Mouse (Mus musculus): ENCODE results near the gene 3110082J24Rik.
A peak's percentile ranks its signal among the peaks of the same experiment; 100 is the strongest.

Gene 3110082J24Rik

GRCm38 (mm10) chr5:30105668-30106300, at the start of gene 3110082J24Rik:
Gene 3110082J24Rik, minus strand, starts transcription at chr5:30106086.
- DNase-seq, result no peak

GRCm38 (mm10) chr5:30155395-30155792, 49.5 kb upstream of the 3110082J24Rik start:
- DNase-seq, result no peak

GRCm38 (mm10) chr5:30154474-30155394, 48.8 kb upstream of the 3110082J24Rik start, which contains the start of the genes Hadha and Hadhb:
Gene Hadha, minus strand, starts transcription at chr5:30155162.
Gene Hadhb, plus strand, starts transcription at chr5:30155248.
- DNase-seq, result peak; percentile 91 to 96

GRCm38 (mm10) chr5:30154013-30154412, 48.1 kb upstream of the 3110082J24Rik start:
- no peak for DNase-seq

- no peak for DNase-seq
Measured at GRCm38 (mm10) chr5:30153222-30153621, 47.3 kb upstream of the 3110082J24Rik start.

- DNase-seq, result no peak
Measured at GRCm38 (mm10) chr5:30152413-30152812, 46.5 kb upstream of the 3110082J24Rik start.

GRCm38 (mm10) chr5:30152007-30152406, 46.1 kb upstream of the 3110082J24Rik start:
- no peak for DNase-seq

GRCm38 (mm10) chr5:30148133-30148920, 42.4 kb upstream of the 3110082J24Rik start:
- no peak for DNase-seq

- no peak for DNase-seq
Measured at GRCm38 (mm10) chr5:30146526-30146925, 40.6 kb upstream of the 3110082J24Rik start.

GRCm38 (mm10) chr5:30138193-30138592, 32.3 kb upstream of the 3110082J24Rik start:
- DNase-seq, result no peak

- DNase-seq, result no peak
Measured at GRCm38 (mm10) chr5:30137271-30137670, 31.4 kb upstream of the 3110082J24Rik start.

- no peak for DNase-seq
Measured at GRCm38 (mm10) chr5:30135711-30136231, 29.9 kb upstream of the 3110082J24Rik start.

- DNase-seq, result no peak
Measured at GRCm38 (mm10) chr5:30132173-30132572, 26.3 kb upstream of the 3110082J24Rik start.

- no peak for DNase-seq
Measured at GRCm38 (mm10) chr5:30131246-30131645, 25.4 kb upstream of the 3110082J24Rik start.

GRCm38 (mm10) chr5:30128680-30129079, 22.8 kb upstream of the 3110082J24Rik start:
- DNase-seq, result no peak

GRCm38 (mm10) chr5:30127921-30128597, 22.2 kb upstream of the 3110082J24Rik start:
- DNase-seq, result no peak

GRCm38 (mm10) chr5:30126756-30127155, 20.9 kb upstream of the 3110082J24Rik start:
- DNase-seq, result no peak

- no peak for DNase-seq
Measured at GRCm38 (mm10) chr5:30125587-30125986, 19.7 kb upstream of the 3110082J24Rik start.

GRCm38 (mm10) chr5:30122481-30122880, 16.6 kb upstream of the 3110082J24Rik start:
- no peak for DNase-seq

- no peak for DNase-seq
Measured at GRCm38 (mm10) chr5:30120106-30120505, 14.2 kb upstream of the 3110082J24Rik start.

- no peak for DNase-seq
Measured at GRCm38 (mm10) chr5:30119163-30119562, 13.3 kb upstream of the 3110082J24Rik start.

GRCm38 (mm10) chr5:30118018-30118417, 12.1 kb upstream of the 3110082J24Rik start:
- no peak for DNase-seq
